Mouse (Mus musculus): ENCODE results near the gene Pdcd1lg2.

Gene Pdcd1lg2

GRCm38 (mm10) chr19:29410619-29411018 is at the start of gene Pdcd1lg2:
Pdcd1lg2 (plus strand) TSS chr19:29410919.
- DNase-seq: no peak

DNA sequence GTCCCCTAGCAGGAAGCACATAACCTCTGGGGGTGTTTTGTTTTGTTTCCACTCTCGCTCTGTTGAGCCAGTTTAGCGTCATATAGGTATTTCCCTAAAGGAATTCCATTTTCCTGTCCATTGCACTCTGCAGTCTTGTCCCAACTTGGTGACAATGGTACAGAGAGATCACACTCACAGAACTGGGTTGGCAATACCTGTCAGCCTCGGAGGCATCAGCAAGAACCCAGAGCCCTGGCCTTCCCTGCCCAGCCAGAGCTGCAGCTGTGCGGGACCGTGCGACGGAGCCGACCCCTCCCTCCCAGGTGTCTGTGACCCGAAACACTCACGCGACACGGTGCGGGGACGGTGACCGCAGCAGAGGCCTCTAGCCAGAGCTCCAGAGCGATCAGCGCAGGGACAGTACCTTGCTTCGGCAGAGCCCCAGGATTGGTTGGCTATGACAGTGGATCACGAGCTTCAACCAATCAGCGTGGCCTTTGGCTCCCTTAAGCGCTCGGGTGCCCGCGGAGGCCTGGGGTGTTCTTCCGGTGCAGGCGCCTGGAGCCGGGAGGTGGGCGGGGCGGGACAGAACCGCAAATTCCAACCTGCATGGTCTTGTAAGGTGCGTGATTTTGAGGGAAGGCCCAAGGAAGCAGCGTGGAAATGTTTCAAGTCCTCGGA is 49.1 kb upstream of the Pdcd1lg2 start:
- DNase-seq: peak; percentile 86 to 87

GRCm38 (mm10) chr19:29362173-29362930 is 48.4 kb upstream of the Pdcd1lg2 start:
- DNase-seq: no peak

GRCm38 (mm10) chr19:29363557-29363956 is 47.2 kb upstream of the Pdcd1lg2 start:
- DNase-seq: no peak

- DNase-seq: peak; percentile 79 to 84
These were observed 46.6 kb upstream of the Pdcd1lg2 start for GRCm38 (mm10) chr19:29364076-29364475.

DNA sequence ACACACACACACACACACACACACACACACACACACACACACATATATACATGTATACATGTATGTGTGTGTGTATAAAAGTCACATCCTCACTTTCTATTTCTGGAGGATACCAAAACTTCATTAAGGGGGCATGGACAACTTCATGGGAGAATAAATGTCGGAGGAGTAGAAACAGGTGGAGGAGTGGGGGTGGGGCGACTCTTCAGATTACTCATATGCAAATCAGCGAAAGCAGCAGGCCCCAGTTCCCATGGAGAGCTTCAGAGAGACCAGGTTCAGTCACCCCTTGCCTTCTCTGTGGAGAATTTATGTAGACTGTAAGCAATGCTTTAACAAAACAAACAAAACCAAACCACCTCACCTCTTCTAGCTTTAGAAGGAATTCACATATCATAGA is 45.6 kb upstream of the Pdcd1lg2 start:
- DNase-seq: peak; percentile 85 to 90

DNA sequence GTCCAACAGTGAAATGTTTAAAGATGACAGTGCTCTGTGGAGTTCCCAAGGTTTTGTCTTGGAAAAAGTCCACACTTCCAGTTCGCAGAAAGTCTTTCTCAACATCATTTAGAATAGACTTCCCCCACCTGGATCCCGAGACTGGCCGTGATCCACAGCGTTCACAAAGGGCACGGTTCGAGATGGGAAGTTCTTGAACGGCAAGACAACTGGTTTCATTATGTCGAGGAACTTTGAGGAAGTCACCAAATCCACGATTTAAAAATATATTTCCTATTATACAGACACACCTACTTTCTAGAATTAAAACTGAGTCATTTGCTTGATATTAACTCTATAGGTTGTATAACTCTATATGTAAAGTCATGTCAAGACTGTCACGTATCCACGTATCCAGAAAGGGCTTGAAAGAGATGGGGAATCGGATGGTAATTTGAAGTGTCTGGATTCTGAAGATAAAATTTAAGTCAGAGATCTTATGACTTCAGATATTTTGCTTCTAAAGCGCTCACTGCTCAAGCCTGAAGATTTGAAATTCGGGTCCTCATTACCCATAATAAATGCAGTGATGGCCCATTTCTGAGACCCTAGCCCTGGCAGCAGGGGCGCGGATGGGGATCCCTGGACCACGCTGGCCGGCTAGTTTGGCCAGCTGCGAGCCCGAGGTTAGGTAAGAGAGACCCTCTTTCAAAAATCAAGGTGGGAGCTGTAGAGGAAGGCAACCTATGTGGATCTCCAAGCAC is 44.3 kb upstream of the Pdcd1lg2 start:
- peak; percentile 46 to 47 for DNase-seq

DNA sequence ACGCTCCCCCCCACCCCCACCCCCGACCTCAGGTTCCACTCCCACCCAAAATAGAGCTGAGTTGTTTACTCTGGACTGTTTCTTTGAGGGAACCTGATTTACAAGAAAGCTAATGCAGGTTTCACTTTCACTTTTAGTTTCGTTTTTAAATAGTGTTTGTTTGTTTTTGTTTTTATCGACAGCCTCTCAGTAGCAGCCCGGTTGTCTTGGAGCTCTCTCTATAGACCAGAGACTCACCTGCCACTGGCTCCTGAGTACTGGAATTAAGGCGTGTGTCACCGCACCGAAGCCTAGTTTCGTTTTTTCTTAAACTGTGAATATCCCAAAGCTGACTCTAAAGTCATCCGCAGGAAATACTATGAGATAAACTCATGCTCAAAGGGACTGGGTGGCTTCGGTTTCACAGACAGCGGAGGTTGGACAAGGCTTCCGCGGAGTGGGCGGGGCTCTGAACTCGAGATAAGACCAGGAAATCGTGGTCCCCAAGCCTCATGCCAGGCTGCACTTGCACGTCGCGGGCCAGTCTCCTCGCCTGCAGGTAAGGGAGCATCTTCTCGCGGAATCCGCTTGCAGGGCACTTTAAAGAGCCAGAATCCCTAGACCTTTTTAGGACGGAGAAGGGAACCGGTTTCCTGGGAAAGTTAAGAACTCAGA is 43.6 kb upstream of the Pdcd1lg2 start, which contains the start of the genes Plgrkt and Cd274:
TSS of gene Plgrkt (minus strand) at position 422 of the 654 bp plus-strand sequence.
TSS of gene Cd274 (plus strand) at position 487 of the 654 bp plus-strand sequence.
- peak; percentile 90 to 93 for DNase-seq

- no peak for DNase-seq
These were observed 42.7 kb upstream of the Pdcd1lg2 start for GRCm38 (mm10) chr19:29368041-29368440.

GRCm38 (mm10) chr19:29368671-29369309 is 41.9 kb upstream of the Pdcd1lg2 start:
- DNase-seq: peak; percentile 40 to 43

DNA sequence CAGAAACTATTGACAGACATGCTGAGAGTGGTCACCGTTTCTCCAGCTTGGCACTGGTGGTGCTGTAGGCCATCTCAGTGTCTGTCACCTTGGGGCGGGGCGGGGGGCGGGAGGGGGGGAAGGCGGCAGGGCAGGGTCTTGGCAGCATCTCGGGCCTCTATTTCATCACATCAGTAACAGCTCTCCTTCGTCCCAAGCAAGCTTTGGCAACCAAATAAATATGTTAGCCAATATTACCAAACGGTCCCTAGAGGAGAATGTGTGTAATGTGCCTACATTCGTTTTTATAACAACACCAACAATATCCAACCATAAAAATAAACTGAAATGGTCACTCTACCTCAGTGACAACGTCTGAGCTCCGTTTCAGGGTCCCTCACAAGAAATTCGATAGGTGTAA is 40.6 kb upstream of the Pdcd1lg2 start:
- no peak for DNase-seq

DNA sequence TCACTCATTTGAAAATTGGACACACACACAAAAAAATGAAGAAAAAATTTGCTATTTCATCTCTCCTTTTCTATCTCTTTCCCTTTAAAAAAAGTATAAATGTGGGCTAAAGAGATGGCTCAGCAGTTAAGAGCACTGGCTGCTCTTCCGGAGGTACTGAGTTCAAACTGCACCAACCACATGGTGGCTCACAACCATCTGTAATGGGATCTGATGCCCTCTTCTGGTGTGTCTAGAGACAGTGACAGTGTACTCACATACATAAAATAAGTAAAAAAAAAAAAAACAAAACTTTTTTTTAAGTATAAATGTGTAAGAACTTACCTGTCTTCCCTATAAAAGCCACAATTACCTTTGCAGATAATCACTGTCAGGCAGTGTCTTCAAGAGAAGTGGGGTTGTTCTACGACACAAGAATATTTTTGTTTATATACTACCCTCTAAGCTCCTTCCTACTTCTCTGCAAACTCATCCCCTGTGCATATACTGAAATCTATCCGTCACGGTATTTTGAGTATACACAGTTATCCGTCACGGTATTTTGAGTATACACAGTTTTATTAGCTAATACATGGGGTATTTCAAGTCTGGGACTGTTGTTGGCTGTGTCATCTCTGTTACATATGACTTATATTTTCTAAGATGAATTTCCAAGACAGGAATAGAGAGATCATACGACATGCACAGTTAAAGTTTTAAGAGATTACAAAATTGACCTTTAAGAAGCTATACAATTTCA is 40.0 kb upstream of the Pdcd1lg2 start:
- DNase-seq: no peak

- DNase-seq: peak in 1 of 2 experiments; percentile 38
These were observed 39.2 kb upstream of the Pdcd1lg2 start for GRCm38 (mm10) chr19:29371284-29372081.

DNA sequence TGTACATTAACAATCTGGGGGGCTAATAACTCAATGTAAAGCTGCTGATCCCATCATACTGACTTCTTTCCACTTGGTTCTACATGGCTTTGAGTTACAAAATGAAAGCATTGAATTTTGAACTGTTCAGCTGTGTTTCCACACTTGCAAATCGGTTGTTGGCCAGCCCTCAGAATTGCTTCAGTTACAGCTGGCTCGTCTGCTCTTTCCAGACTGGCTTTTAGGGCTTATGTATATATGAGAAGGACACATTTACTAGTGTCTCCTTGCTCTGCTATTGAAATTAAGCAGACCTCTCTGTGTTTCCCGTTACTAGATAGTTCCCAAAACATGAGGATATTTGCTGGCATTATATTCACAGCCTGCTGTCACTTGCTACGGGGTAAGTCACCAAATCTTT is 38.6 kb upstream of the Pdcd1lg2 start:
- DNase-seq: no peak

- no peak for DNase-seq
These were observed 38.1 kb upstream of the Pdcd1lg2 start for GRCm38 (mm10) chr19:29372621-29373020.

- no peak for DNase-seq
These were observed 37.3 kb upstream of the Pdcd1lg2 start for GRCm38 (mm10) chr19:29373438-29373837.

DNA sequence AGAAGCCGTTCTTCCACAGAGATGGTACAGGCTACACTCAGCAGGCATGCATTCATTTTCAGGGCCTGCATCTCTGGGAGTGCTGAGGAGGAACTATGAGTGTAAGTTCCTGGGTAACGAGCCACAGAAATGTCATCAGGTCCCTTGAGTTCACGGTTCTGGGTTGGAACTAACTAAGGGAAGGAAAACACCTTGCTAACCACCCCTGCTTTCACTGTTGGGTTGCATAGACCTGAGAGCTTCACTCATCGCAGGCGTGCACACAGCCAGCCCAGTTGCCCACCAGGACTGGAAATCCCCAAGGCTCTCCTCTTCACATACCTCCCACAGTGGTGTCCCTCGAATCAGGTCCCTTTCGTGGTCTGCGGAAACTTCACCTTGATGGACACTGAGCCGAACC is 35.8 kb upstream of the Pdcd1lg2 start:
- DNase-seq: no peak

GRCm38 (mm10) chr19:29376382-29376781 is 34.3 kb upstream of the Pdcd1lg2 start:
- no peak for DNase-seq

DNA sequence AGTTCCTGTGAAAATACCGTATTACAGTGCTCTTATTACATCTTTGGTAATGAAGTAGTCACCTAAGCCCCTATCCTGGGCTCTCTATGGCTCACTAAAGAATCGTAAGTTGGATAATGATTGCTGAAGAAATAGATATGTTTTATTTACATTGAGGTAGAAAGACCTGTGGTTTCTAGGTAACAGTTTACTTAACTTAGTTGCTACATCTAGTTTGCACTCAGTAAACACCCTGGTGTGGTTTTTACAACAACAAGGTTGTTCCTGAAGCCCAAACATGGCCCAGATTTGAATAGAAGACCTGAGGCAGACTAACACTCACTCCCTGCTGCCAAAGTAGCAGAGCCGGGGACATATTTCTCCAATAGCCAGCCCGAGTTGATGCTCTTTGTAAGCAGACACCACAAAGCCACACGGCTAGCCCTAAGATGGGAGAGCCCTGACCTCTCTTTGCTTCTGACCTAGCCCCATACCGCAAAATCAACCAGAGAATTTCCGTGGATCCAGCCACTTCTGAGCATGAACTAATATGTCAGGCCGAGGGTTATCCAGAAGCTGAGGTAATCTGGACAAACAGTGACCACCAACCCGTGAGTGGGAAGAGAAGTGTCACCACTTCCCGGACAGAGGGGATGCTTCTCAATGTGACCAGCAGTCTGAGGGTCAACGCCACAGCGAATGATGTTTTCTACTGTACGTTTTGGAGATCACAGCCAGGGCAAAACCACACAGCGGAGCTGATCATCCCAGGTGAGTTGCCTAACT is 30.7 kb upstream of the Pdcd1lg2 start:
- no peak for DNase-seq

DNA sequence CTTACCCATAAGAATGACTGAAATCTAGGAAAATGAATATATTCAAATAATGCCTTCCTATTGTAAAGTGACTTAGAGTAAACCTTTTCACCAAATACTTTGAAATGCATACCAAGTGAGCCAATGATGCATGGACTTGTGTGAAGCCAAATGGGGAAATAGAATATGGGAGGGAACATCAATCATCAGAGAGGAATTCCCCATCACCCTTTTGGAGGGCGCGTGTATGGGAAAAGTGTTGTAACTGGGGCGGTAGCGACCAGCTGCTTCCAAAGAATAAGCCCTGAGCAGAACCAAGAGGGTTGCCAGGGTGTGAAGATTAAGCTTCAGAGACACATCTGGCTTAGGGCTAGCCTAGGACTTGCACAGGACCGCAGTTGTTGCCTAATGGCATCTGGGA is 27.4 kb upstream of the Pdcd1lg2 start:
- DNase-seq: no peak

Data from B cell, adult 2 months (primary cell).